Mouse (Mus musculus): ENCODE measurements around the gene Parm1.

The Parm1 gene

GRCm38 (mm10) chr5:91574211-91574610 is 56.8 kb downstream of the Parm1 start:
- in situ Hi-C loops (cut with MboI, MseI): no loop called here

DNA sequence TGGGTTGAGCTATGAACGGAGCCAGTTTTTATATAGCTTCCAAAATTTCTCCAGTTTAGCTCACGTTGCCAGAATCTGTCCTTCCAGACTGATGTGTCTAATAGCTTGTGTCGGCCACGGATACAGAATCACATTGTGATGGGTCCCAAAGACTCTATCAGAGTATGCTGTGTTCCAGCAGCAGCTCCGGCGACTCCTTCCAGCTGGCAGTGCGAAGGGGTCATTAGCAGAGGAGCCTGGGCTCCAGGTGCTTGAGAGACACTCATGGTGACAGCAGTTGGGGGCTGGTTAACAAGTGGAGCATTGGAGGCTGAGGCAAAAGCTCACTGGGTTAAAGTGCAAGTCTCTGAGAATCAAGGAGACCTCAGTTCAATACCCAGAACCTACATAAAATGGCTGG is 61.5 kb downstream of the Parm1 start:
- in situ Hi-C loops (cut with MboI, MseI): no loop called here

GRCm38 (mm10) chr5:91581799-91582198 is 64.4 kb downstream of the Parm1 start:
- in situ Hi-C loops (cut with MboI, MseI): no loop called here

DNA sequence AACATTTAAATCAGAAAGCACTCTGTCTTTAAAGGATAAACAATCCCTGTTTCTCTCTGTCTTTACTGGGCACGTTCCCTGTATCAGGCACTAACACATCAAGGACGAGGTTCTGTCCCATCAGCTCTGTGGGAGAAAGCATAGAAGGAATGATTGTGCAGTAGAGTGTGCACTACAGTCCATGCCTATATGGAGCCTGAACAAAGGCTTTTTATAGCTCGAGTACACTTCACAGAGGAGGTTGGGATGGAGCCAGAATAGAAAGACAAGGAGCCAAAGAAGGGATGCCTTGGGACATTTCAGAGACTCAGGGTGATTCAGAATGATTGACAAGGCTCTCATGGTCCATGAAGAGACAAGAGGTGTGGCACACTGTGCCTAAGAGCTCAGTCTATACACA is 68.8 kb downstream of the Parm1 start:
- in situ Hi-C loops (cut with MboI, MseI): no loop called here

- in situ Hi-C loops (cut with MboI, MseI): no loop called here
Observed at GRCm38 (mm10) chr5:91594083-91594482, 76.7 kb downstream of the Parm1 start.

DNA sequence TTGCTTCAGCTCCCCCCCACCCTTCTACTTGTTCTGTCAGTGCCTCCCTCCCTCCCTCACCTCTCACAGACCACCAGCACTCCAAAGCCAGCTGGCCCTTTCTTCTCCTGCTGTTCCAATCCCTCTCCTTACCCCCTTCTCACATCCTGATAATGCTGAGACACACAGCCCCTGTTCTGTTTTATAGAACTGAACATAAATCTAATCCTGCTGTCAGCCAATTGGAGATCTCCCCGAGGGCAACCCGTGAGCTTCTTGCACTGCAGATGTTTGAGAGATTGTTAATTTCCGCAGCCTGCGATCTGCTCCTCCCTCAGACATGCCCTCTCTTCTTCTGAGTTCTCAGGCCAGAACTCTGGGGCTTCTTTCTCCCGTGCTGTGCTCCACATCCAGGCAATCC is 79.8 kb downstream of the Parm1 start:
- in situ Hi-C loops (cut with MboI, MseI): no loop called here

GRCm38 (mm10) chr5:91599801-91600200 is 82.4 kb downstream of the Parm1 start:
- in situ Hi-C loops (cut with MboI, MseI): no loop called here

- in situ Hi-C loops (cut with MboI, MseI): no loop called here
Observed at GRCm38 (mm10) chr5:91603347-91603746, 85.9 kb downstream of the Parm1 start.

GRCm38 (mm10) chr5:91603787-91604439 is 86.5 kb downstream of the Parm1 start:
- in situ Hi-C loops (cut with MboI, MseI): no loop called here

- in situ Hi-C loops (cut with MboI, MseI): no loop called here
Observed at GRCm38 (mm10) chr5:91607234-91607633, 89.8 kb downstream of the Parm1 start.

DNA sequence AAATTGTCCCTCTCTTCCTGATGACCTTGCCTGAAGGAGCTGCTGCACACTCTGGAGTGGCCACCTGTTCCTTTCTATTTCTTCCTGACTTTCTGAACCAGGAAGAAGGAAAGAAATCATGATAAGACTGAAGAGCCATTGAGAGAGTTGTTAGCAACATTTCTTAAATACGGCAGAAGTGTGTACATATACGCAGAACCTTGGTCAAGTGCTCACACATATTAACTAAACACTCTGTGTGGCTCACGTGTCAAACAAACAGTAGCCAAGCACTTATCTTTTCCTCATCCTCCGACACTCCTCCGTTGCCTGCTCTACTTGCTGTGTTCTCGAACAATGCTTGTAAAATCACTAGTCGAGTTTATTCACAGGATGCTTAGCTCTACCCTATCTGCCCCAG is 90.4 kb downstream of the Parm1 start:
- in situ Hi-C loops (cut with MboI, MseI): no loop called here

DNA sequence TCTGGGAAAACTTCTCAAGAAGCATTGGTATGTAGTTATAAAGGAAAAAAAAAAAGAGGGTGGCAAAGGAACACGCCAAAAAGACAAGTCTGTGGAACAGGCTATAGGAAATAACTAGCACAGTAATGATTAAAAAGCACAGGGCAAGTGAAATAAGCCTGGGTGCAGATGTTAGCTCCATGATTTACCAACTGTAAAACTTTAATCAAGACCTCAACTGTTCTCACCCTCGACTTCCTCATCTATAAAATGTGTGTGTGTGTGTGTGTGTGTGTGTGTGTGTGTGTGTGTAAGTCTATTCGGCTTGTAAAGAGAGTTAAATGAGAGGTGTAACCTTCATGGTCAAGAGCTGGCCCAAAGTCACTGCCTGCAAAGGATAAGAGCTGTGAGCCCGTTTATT is 91.6 kb downstream of the Parm1 start:
- in situ Hi-C loops (cut with MboI, MseI): no loop called here

GRCm38 (mm10) chr5:91609511-91610300 is 92.3 kb downstream of the Parm1 start:
- in situ Hi-C loops (cut with MboI, MseI): no loop called here

DNA sequence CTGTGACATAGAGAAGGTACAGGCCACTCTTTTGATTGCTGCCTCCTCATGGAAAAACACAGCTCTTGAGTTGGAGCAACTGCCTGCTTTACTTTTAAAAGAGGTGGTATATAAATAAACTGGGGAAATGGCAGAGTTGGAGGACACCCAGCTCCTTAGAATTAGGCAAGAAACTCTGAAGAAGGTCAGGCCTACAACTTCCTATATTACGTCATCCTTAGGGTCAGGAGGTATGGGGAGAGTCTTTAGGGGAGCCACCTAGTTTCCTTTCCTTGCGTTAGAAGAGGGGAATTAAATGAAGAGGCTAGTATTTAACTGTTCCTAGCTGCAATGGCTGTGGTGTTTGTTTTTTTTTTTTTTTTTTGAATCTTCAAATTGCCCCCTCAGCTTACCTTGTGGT is 93.1 kb downstream of the Parm1 start:
- in situ Hi-C loops (cut with MboI, MseI): no loop called here

DNA sequence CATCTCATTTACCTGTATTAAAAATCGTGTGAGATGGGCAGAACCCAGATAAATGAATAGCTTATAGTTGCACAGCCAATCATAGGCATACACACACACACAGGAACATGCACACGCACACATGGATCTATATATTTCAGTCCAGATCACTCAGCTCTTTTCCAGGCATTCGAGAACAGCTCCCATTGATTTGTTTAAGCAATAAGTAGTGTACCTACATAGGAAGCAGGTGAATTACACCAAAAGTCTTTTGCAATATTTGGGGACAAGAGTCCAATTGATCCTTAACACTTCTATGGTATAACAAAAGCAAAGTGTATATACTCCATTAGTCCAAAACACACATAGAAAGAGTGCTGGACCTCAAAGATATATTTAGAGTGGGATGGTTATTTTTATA is 94.2 kb downstream of the Parm1 start:
- in situ Hi-C loops (cut with MboI, MseI): no loop called here

DNA sequence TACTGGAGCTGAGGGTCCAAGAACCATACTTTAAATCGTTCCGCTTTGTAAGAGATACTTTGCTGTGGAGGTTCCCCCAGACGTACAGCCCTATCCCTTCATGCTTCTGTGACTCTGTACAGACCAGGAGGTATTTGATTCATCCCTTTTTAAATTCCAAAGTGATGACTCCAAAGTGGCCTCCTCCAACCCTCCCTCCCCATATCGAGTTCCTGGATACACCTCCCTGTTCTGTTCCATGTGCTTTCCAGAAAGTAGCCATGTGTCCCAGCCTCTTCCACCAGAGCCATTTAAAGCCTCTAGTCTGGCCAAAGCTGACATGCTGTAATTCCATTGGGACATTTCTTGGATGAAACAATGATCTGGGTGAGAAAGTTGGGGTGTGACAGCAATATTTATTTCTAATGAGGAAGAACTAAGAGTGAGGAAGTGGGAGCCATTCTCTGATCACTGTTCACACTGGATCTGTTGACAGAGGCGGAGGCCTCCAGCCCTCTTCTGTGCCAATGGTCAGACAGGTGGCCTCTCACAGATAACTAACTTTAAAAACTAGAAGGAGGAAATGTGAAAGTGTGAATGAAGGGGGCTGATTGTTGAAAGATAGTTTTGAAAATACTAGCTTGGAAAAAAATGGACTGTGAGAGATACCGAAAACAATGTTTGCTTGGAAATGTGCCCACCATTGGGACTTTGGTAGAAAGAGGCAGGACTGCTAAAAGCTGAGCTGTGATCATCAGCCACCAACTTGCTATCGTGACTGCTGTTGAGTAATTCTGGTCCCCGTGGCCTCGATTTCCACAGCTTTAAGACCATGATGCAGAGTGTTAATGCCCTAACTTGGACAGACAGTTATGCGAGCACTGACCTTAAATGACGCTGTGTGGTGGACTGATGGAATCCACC is 100.2 kb downstream of the Parm1 start:
- in situ Hi-C loops (cut with MboI, MseI): no loop called here

- in situ Hi-C loops (cut with MboI, MseI): no loop called here
Observed at GRCm38 (mm10) chr5:91618661-91619173, 101.3 kb downstream of the Parm1 start.

DNA sequence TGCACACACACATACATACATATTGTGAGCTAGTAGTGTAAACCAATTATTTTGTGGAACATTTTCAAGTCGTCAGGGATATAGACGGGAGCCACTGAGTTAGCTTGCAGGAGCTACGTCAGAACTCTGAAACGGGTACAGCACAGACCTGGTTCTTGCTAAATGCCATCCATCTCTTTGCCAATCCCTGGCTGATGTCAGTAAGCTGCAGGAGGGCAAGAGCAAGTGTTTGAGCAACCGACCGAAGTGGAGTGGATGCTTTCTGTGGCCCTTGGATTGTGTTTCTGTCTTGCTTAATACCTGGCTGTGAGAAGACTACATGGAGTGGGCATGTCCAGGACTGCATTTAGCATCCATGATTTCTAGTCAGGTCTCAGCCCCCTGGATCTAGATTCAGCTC is 103.8 kb downstream of the Parm1 start:
- in situ Hi-C loops (cut with MboI, MseI): no loop called here

- in situ Hi-C loops (cut with MboI, MseI): no loop called here
Observed at GRCm38 (mm10) chr5:91626823-91627222, 109.4 kb downstream of the Parm1 start.

- in situ Hi-C loops (cut with MboI, MseI): no loop called here
Observed at GRCm38 (mm10) chr5:91629472-91629871, 112.1 kb downstream of the Parm1 start.

DNA sequence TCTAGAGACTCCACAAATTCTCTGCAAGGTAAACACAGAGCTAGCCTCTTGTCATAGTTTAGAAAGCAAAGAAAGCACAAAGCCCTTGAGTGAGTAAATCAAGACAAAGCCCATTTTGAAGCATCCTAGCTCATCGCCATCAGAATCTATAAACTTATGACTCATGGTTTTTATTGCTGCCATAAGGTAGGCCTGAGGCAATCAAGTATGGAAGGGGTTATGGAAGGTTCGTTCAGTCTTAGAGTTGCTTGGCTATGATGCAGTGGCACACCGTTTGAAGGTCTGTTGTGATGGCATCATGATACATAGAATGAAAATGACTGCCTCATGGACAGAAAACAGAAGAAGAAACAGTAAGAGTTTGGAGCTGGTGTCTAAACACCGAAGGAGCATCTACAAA is 133.9 kb downstream of the Parm1 start:
- in situ Hi-C loops (cut with MboI, MseI): no loop called here
